Mouse (Mus musculus): ENCODE results near the gene Gm13420. TPM values are rescaled to one million over a fixed set of nuclear protein-coding genes. Genes with fewer than 3 reads are reported as not detected.

The Gm13420 gene
- polyA plus RNA-seq, 1 experiment from 2014 or later, result not detected

- peaks cover 14% of the 10 kb centered on the region for H3K27me3 ChIP-seq (ENCODE audit: control insufficient read depth, insufficient read depth, low read length)
- 90% methylated on average over 6 of the region's 6 CpGs for WGBS
Measured at GRCm38 (mm10) chr2:29744256-29744655, 7.2 kb downstream of the Gm13420 start.

DNA sequence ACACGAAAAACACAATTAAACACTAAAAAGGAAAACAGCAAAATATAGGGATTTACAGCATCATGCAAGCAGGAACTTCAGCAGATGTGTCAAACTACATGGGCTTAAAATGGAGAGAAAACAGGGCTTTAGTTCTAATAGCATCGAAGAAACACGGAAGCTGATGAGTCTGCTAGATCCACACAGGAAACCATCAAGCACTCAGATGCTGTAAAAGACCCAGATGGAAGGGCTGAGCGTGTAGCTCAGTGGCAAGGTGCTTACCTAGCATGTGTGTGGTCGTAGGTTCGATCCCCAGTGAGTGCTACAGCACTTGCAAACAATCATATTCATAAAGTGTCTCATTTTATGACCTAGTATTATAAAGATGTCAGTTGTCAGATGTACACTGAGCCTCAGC is 10.3 kb downstream of the Gm13420 start:
- no peaks in the 10 kb centered on the region for H3K4me1 ChIP-seq (ENCODE audit: control insufficient read depth, insufficient read depth, low read length)
- 92% methylated on average over 6 of the region's 6 CpGs for WGBS
- H3K27me3 ChIP-seq (ENCODE audit: control insufficient read depth, insufficient read depth, low read length), result no peaks in the 10 kb centered on the region
- H3K4me3 ChIP-seq (ENCODE audit: low read depth, low read length), result no peak overlapping the region
- no peaks in the 10 kb centered on the region for H3K9me3 ChIP-seq (ENCODE audit: control insufficient read depth, low read length)
- peaks cover 6% of the 10 kb centered on the region for H3K36me3 ChIP-seq (ENCODE audit: control insufficient read depth, insufficient read depth, low read length)
- DNase-seq (ENCODE audit: low spot score, missing footprints) (no peak), ATAC-seq (ENCODE audit: low FRiP score) (no peak)
- H3K27ac ChIP-seq (ENCODE audit: low read depth, low read length), result no peak overlapping the region
- no peak overlapping the region for H3K9ac ChIP-seq (ENCODE audit: low read length)
- H3K4me2 ChIP-seq, result no peak overlapping the region

More at GRCm38 (mm10) chr2:29744256-29744655, 7.2 kb downstream of the Gm13420 start:
- peaks cover 6% of the 10 kb centered on the region for H3K4me1 ChIP-seq (ENCODE audit: control insufficient read depth, insufficient read depth, low read length)
- H3K36me3 ChIP-seq (ENCODE audit: control insufficient read depth, insufficient read depth, low read length), result 0 out of 2 replicates have a peak, but pooled peaks cover 2% of the 10 kb centered on the region
- ATAC-seq (ENCODE audit: low FRiP score) (no peak), DNase-seq (ENCODE audit: low spot score, missing footprints) (no peak)
- H3K4me2 ChIP-seq, result no peak overlapping the region
- H3K4me3 ChIP-seq (ENCODE audit: low read depth, low read length), result no peak overlapping the region
- H3K27ac ChIP-seq (ENCODE audit: low read depth, low read length), result no peak overlapping the region
- H3K9me3 ChIP-seq (ENCODE audit: control insufficient read depth, low read length), result no peaks in the 10 kb centered on the region
- H3K9ac ChIP-seq (ENCODE audit: low read length), result no peak overlapping the region

GRCm38 (mm10) chr2:29739368-29739767 is 12.1 kb downstream of the Gm13420 start:
- Histone ChIP-seq H3K9me3 (ENCODE audit: control insufficient read depth, low read length) (no peaks in the 10 kb centered on the region), H3K4me2 (no peak overlapping the region), H3K4me3 (ENCODE audit: low read depth, low read length) (no peak overlapping the region), H3K27me3 (ENCODE audit: control insufficient read depth, insufficient read depth, low read length) (no peaks in the 10 kb centered on the region), H3K27ac (ENCODE audit: low read depth, low read length) (no peak overlapping the region), H3K9ac (ENCODE audit: low read length) (no peak overlapping the region), H3K4me1 (ENCODE audit: control insufficient read depth, insufficient read depth, low read length) (no peaks in the 10 kb centered on the region), H3K36me3 (ENCODE audit: control insufficient read depth, insufficient read depth, low read length) (peaks cover 15% of the 10 kb centered on the region)
- ATAC-seq (ENCODE audit: low FRiP score) (no peak), DNase-seq (ENCODE audit: low spot score, missing footprints) (no peak)
- 75% methylated on average over 5 of the region's 5 CpGs for WGBS

- Histone ChIP-seq H3K36me3 (ENCODE audit: control insufficient read depth, insufficient read depth, low read length) (peaks cover 18% of the 10 kb centered on the region), H3K4me3 (ENCODE audit: low read depth, low read length) (no peak overlapping the region), H3K4me1 (ENCODE audit: control insufficient read depth, insufficient read depth, low read length) (no peaks in the 10 kb centered on the region), H3K9me3 (ENCODE audit: control insufficient read depth, low read length) (no peaks in the 10 kb centered on the region), H3K4me2 (no peak overlapping the region), H3K27me3 (ENCODE audit: control insufficient read depth, insufficient read depth, low read length) (no peaks in the 10 kb centered on the region), H3K9ac (ENCODE audit: low read length) (no peak overlapping the region), H3K27ac (ENCODE audit: low read depth, low read length) (no peak overlapping the region)
- no peak for DNase-seq (ENCODE audit: low spot score, missing footprints)
- WGBS, result 67% methylated on average over 4 of the region's 4 CpGs
- ATAC-seq (ENCODE audit: low FRiP score), result no peak
Measured at GRCm38 (mm10) chr2:29738799-29739198, 12.7 kb downstream of the Gm13420 start.

DNA sequence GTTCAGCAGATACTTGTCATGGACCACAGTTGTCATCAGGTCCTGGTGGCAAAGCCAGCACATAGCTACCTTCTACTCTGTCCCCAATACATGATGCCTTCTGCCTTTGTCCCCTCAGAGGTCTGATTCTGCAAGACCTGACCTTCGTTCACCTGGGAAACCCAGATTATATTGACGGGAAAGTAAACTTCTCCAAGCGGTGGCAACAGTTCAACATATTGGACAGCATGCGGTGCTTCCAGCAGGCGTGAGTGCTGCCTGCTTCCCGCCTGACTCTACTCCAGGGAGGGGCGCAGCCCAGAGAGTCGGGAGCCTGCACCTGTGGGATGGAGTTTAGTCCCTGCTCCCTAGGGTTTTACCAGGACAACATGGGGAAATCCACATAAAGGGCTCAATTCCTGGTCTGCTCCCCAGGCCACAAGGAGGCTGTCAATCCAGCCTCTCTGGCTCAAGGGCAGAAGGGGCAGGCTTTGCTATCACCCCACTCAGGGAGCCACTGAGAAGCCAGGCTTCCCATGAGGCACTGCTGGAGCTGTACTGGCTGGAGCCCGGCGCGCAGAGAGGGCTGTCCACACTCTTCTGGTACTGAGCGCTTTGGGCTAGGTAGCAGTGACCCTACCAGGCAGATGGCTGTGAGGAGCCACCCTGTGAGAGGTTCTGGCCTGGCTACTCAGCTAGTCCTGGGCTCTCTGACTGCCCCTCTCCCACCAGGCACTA is 14.1 kb downstream of the Gm13420 start:
- no peak overlapping the region for H3K4me3 ChIP-seq (ENCODE audit: low read depth, low read length)
- WGBS, result 89% methylated on average over 12 of the region's 12 CpGs
- ATAC-seq (ENCODE audit: low FRiP score), result no peak
- no peaks in the 10 kb centered on the region for H3K4me1 ChIP-seq (ENCODE audit: control insufficient read depth, insufficient read depth, low read length)
- no peak for DNase-seq (ENCODE audit: low spot score, missing footprints)
- no peaks in the 10 kb centered on the region for H3K9me3 ChIP-seq (ENCODE audit: control insufficient read depth, low read length)
- H3K9ac ChIP-seq (ENCODE audit: low read length), result no peak overlapping the region
- no peak overlapping the region for H3K27ac ChIP-seq (ENCODE audit: low read depth, low read length)
- H3K36me3 ChIP-seq (ENCODE audit: control insufficient read depth, insufficient read depth, low read length), result peaks cover 18% of the 10 kb centered on the region
- H3K27me3 ChIP-seq (ENCODE audit: control insufficient read depth, insufficient read depth, low read length), result no peaks in the 10 kb centered on the region
- no peak overlapping the region for H3K4me2 ChIP-seq

DNA sequence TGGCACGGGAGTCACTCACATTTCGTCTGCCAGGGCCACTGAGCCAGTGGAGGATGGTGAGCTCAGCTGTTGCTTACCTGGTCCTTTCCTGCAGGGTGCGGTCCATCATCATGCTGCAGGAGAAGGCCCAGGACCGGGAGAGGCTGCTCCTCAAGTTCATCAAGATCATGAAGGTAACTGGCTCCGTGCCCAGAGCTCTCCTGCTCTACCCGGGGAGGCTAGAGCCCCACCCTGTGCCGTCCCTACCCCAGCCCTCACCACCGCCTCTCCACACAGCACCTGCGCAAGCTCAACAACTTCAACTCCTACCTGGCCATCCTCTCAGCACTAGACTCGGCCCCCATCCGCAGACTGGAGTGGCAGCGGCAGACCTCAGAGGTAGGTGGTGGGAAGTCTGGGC is 15.8 kb downstream of the Gm13420 start:
- Histone ChIP-seq H3K9ac (ENCODE audit: low read length) (no peak overlapping the region), H3K4me2 (no peak overlapping the region), H3K9me3 (ENCODE audit: control insufficient read depth, low read length) (no peaks in the 10 kb centered on the region), H3K27ac (ENCODE audit: low read depth, low read length) (no peak overlapping the region), H3K4me3 (ENCODE audit: low read depth, low read length) (no peak overlapping the region), H3K27me3 (ENCODE audit: control insufficient read depth, insufficient read depth, low read length) (no peaks in the 10 kb centered on the region), H3K4me1 (ENCODE audit: control insufficient read depth, insufficient read depth, low read length) (no peaks in the 10 kb centered on the region), H3K36me3 (ENCODE audit: control insufficient read depth, insufficient read depth, low read length) (peaks cover 18% of the 10 kb centered on the region)
- 94% methylated on average over 12 of the region's 12 CpGs for WGBS
- DNase-seq (ENCODE audit: low spot score, missing footprints), result no peak
- ATAC-seq (ENCODE audit: low FRiP score), result no peak

GRCm38 (mm10) chr2:29733348-29733747 is 18.1 kb downstream of the Gm13420 start:
- H3K27me3 ChIP-seq (ENCODE audit: control insufficient read depth, insufficient read depth, low read length), result no peaks in the 10 kb centered on the region
- no peak for ATAC-seq (ENCODE audit: low FRiP score)
- no peaks in the 10 kb centered on the region for H3K9me3 ChIP-seq (ENCODE audit: control insufficient read depth, low read length)
- DNase-seq (ENCODE audit: low spot score, missing footprints), result no peak
- no peak overlapping the region for H3K4me2 ChIP-seq
- no peaks in the 10 kb centered on the region for H3K4me1 ChIP-seq (ENCODE audit: control insufficient read depth, insufficient read depth, low read length)
- no peak overlapping the region for H3K27ac ChIP-seq (ENCODE audit: low read depth, low read length)
- no peak overlapping the region for H3K9ac ChIP-seq (ENCODE audit: low read length)
- peaks cover 18% of the 10 kb centered on the region for H3K36me3 ChIP-seq (ENCODE audit: control insufficient read depth, insufficient read depth, low read length)
- no peak overlapping the region for H3K4me3 ChIP-seq (ENCODE audit: low read depth, low read length)
- whole genome bisulfite sequencing, result 96% methylated on average over 5 of the region's 5 CpGs

GRCm38 (mm10) chr2:29732559-29732958 is 18.9 kb downstream of the Gm13420 start:
- H3K4me1 ChIP-seq (ENCODE audit: control insufficient read depth, insufficient read depth, low read length), result no peaks in the 10 kb centered on the region
- 92% methylated on average over 10 of the region's 10 CpGs for WGBS
- H3K4me2 ChIP-seq, result no peak overlapping the region
- no peak for ATAC-seq (ENCODE audit: low FRiP score)
- H3K36me3 ChIP-seq (ENCODE audit: control insufficient read depth, insufficient read depth, low read length), result peaks cover 14% of the 10 kb centered on the region; the same call in 1 of the 2 replicates
- DNase-seq (ENCODE audit: low spot score, missing footprints), result no peak
- no peaks in the 10 kb centered on the region for H3K27me3 ChIP-seq (ENCODE audit: control insufficient read depth, insufficient read depth, low read length)
- no peak overlapping the region for H3K9ac ChIP-seq (ENCODE audit: low read length)
- H3K4me3 ChIP-seq (ENCODE audit: low read depth, low read length), result no peak overlapping the region
- no peak overlapping the region for H3K27ac ChIP-seq (ENCODE audit: low read depth, low read length)
- H3K9me3 ChIP-seq (ENCODE audit: control insufficient read depth, low read length), result no peaks in the 10 kb centered on the region

- no peak for DNase-seq (ENCODE audit: low spot score, missing footprints)
- no peaks in the 10 kb centered on the region for H3K9me3 ChIP-seq (ENCODE audit: control insufficient read depth, low read length)
- peaks cover 14% of the 10 kb centered on the region; the same call in 1 of the 2 replicates for H3K36me3 ChIP-seq (ENCODE audit: control insufficient read depth, insufficient read depth, low read length)
- no peak overlapping the region for H3K4me2 ChIP-seq
- no peaks in the 10 kb centered on the region for H3K4me1 ChIP-seq (ENCODE audit: control insufficient read depth, insufficient read depth, low read length)
- H3K4me3 ChIP-seq (ENCODE audit: low read depth, low read length), result no peak overlapping the region
- no peak overlapping the region for H3K9ac ChIP-seq (ENCODE audit: low read length)
- no peaks in the 10 kb centered on the region for H3K27me3 ChIP-seq (ENCODE audit: control insufficient read depth, insufficient read depth, low read length)
- ATAC-seq (ENCODE audit: low FRiP score), result no peak
- no peak overlapping the region for H3K27ac ChIP-seq (ENCODE audit: low read depth, low read length)
- WGBS, result 89% methylated on average over 3 of the region's 3 CpGs
Measured at GRCm38 (mm10) chr2:29731545-29731944, 19.9 kb downstream of the Gm13420 start.
